Comparison of ENCODE assay signal across 31 mouse cellular contexts in the genomic region with DNA sequence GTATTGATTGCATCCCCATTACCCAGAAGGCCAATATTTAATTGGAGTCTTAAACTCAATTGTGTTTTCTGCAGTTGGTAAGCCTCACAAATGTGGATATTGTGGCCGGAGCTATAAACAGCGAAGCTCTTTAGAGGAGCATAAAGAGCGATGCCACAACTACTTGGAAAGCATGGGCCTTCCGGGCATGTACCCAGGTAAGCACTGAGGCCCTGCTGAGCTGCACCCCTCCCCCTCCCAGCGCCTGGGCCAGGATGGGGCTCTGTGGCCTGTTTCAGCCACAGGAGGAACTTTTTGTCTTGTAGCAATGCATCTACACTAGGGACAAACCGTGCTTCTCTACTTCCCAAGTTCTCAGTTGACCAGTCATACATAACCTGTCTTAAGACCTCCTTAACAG.
"Had no signal": no experiment of that assay in that cellular context is flagged by ENCODE, and none has a peak within 500 bp of the region (broad histone marks: within the 10 kb centered on the region; RNA-seq: fewer than 3 reads in every experiment).

No protein-coding gene starts in this region.

- H3K9me3 ChIP-seq: limb, embryonic 10.5 days; limb, embryonic 12.5 days; limb, embryonic 13.5 days; limb, embryonic 15.5 days; liver, embryonic 12.5 days; liver, embryonic 13.5 days; liver, embryonic 15.5 days; lung, embryonic 15.5 days; megakaryocyte, embryonic 14.5 days; midbrain, embryonic 10.5 days; midbrain, embryonic 12.5 days; midbrain, embryonic 13.5 days; midbrain, embryonic 15.5 days had no signal

- H3K27ac ChIP-seq: limb, embryonic 10.5 days; limb, embryonic 12.5 days; limb, embryonic 13.5 days; limb, embryonic 15.5 days; liver, embryonic 12.5 days; liver, embryonic 13.5 days; liver, embryonic 14.5 days; liver, embryonic 15.5 days; lung, embryonic 15.5 days; macrophage; midbrain, embryonic 10.5 days; midbrain, embryonic 12.5 days; midbrain, embryonic 13.5 days; midbrain, embryonic 15.5 days had no signal

- DNase-seq: left cerebral cortex, postnatal 4 days; liver; liver, embryonic 13.5 days; liver, postnatal 0 days; lung, adult 18-20 months; lung, adult 2 months; lung, embryonic 14.5 days; lung, postnatal 10 days; lung, postnatal 14 days; lung, postnatal 36 days; lung, postnatal 4 days; midbrain, embryonic 14.5 days had no signal

- H3K27me3 ChIP-seq: limb, embryonic 12.5 days; limb, embryonic 13.5 days; limb, embryonic 15.5 days; liver, embryonic 12.5 days; liver, embryonic 13.5 days; liver, embryonic 15.5 days; lung, embryonic 15.5 days; megakaryocyte, embryonic 14.5 days; midbrain, embryonic 12.5 days; midbrain, embryonic 13.5 days; midbrain, embryonic 15.5 days had no signal

- H3K9ac ChIP-seq: limb, embryonic 12.5 days; limb, embryonic 13.5 days; limb, embryonic 15.5 days; liver, embryonic 12.5 days; liver, embryonic 13.5 days; liver, embryonic 14.5 days; liver, embryonic 15.5 days; liver, postnatal 0 days; lung, embryonic 14.5 days; lung, embryonic 15.5 days; midbrain, embryonic 12.5 days; midbrain, embryonic 13.5 days; midbrain, embryonic 15.5 days had no signal

- H3K4me3 ChIP-seq: limb, embryonic 10.5 days; limb, embryonic 12.5 days; limb, embryonic 13.5 days; limb, embryonic 15.5 days; liver, embryonic 12.5 days; liver, embryonic 13.5 days; liver, embryonic 15.5 days; lung, embryonic 15.5 days; megakaryocyte, embryonic 14.5 days; midbrain, embryonic 10.5 days; midbrain, embryonic 12.5 days; midbrain, embryonic 13.5 days; midbrain, embryonic 15.5 days; myocyte had no signal

- H3K4me1 ChIP-seq: limb, embryonic 10.5 days; limb, embryonic 12.5 days; limb, embryonic 13.5 days; limb, embryonic 15.5 days; liver, embryonic 12.5 days; liver, embryonic 13.5 days; liver, embryonic 15.5 days; lung, embryonic 15.5 days; midbrain, embryonic 12.5 days; midbrain, embryonic 15.5 days had no signal

- H3K36me3 ChIP-seq: limb, embryonic 10.5 days; limb, embryonic 12.5 days; limb, embryonic 13.5 days; limb, embryonic 15.5 days; lung, embryonic 15.5 days; midbrain, embryonic 10.5 days; midbrain, embryonic 12.5 days; midbrain, embryonic 13.5 days; midbrain, embryonic 15.5 days had no signal

- ATAC-seq: liver, embryonic 12.5 days; liver, postnatal 0 days; lung, postnatal 0 days; midbrain, embryonic 13.5 days; midbrain, embryonic 15.5 days; midbrain, embryonic 16.5 days had no signal

- H3K4me2 ChIP-seq: limb, embryonic 12.5 days; limb, embryonic 13.5 days; limb, embryonic 15.5 days; liver, embryonic 11.5 days; liver, embryonic 12.5 days; liver, embryonic 13.5 days; liver, embryonic 15.5 days; lung, embryonic 14.5 days; lung, embryonic 15.5 days; midbrain, embryonic 11.5 days; midbrain, embryonic 12.5 days; midbrain, embryonic 13.5 days; midbrain, embryonic 15.5 days had no signal
